Mouse (Mus musculus) heart, embryonic 15.5 days (tissue): Measurements from ENCODE around the gene Gm10720. TPM values are rescaled to one million over a fixed set of nuclear protein-coding genes. Genes with fewer than 3 reads are reported as not detected.
"Not testable (repeated sequence)": the region's sequence is repeated elsewhere in the genome, so short reads cannot be mapped to it uniquely, and the experiment has no call there.

ENCODE experiments used
- ATAC-seq: fragments of 200-750 bp; cut with Nextera tagmentation; replicated peaks from 2 replicates; pipeline ENCODE4 v1.8.0; 2017; ENCODE audit warnings: low read depth, moderate TSS enrichment; ENCODE audit not compliant: insufficient number of reproducible peaks, insufficient read depth, low FRiP score
- H3K27ac ChIP-seq: fragments of 300-500 bp; sonication (generic); 2 replicates; pipeline ENCODE4 v1.5.1; 2015; ENCODE audit warnings: mild to moderate bottlenecking, inconsistent platforms
- H3K27me3 ChIP-seq: fragments of 300-500 bp; sonication (generic); 2 replicates; pipeline ENCODE4 v1.6.1; 2015; ENCODE audit warnings: inconsistent platforms
- H3K36me3 ChIP-seq: fragments of 300-500 bp; sonication (generic); 2 replicates; pipeline ENCODE4 v1.6.1; 2015; ENCODE audit warnings: mild to moderate bottlenecking, inconsistent platforms
- H3K4me1 ChIP-seq: fragments of 300-500 bp; sonication (generic); replicated peaks from 2 replicates; pipeline ENCODE4 v1.6.1; 2015; ENCODE audit warnings: inconsistent platforms
- H3K4me2 ChIP-seq: fragments of 300-500 bp; sonication (generic); 2 replicates; pipeline ENCODE4 v1.6.1; 2015; ENCODE audit warnings: inconsistent platforms, mild to moderate bottlenecking, moderate library complexity
- H3K4me3 ChIP-seq: fragments of 300-500 bp; sonication (generic); 2 replicates; pipeline ENCODE4 v1.5.1; 2015; ENCODE audit warnings: mild to moderate bottlenecking, inconsistent platforms
- H3K9ac ChIP-seq: fragments of 300-500 bp; sonication (generic); 2 replicates; pipeline ENCODE4 v1.6.1; 2015; ENCODE audit warnings: mild to moderate bottlenecking, inconsistent platforms
- H3K9me3 ChIP-seq: fragments of 300-500 bp; sonication (generic); replicated peaks from 2 replicates; pipeline ENCODE4 v1.6.1; 2016; ENCODE audit warnings: inconsistent platforms
- WGBS: fragments of 180-500 bp; shearing (Covaris S2); methylation state at CpG from one replicate; pipeline ENCODE4 v1.1.7; 2015; ENCODE audit warnings: mixed read lengths; 5-methylcytosine and 5-hydroxymethylcytosine counted together
- polyA plus RNA-seq: library from polyadenylated mRNA; unstranded; fragments of >200 nt; fragmentation: Nextera tagmentation; extraction: Ambion mirVana; gene quantifications from 2 replicates; pipeline ENCODE4 v1.2.1, GENCODE M21; 2015

Gene Gm10720
- polyA plus RNA-seq, 1 experiment from 2014 or later: not detected

DNA sequence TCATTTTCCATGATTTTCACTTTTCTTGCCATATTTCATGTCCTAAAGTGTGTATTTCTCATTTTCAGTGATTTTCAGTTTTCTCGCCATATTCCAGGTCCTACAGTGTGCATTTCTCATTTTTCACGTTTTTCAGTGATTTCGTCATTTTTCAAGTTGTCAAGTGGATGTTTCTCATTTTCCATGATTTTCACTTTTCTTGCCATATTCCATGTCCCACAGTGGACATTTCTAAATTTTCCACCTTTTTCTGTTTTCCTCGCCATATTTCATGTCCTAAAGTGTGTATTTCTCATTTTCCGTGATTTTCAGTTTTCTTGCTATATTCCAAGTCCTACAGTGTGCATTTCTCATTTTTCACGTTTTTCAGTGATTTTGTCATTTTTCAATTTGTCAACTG lies 442 bp downstream of the Gm10720 start:
- H3K27ac ChIP-seq, H3K9me3 ChIP-seq, H3K9ac ChIP-seq, H3K36me3 ChIP-seq, H3K27me3 ChIP-seq, H3K4me3 ChIP-seq, ATAC-seq, H3K4me1 ChIP-seq, H3K4me2 ChIP-seq: not testable (repeated sequence)
- 71% methylated on average over 6 of the region's 6 CpGs for WGBS

DNA sequence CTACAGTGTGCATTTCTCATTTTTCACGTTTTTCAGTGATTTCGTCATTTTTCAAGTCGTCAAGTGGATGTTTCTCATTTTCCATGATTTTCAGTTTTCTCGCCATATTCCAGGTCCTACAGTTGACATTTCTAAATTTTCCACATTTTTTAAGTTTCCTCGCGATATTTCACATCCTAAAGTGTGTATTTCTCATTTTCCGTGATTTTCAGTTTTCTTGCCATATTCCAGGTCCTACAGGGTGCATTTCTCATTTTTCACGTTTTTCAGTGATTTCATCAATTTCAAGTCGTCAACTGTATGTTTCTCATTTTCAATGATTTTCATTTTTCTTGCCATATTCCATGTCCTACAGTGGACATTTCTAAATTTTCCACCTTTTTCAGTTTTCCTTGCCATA lies 1.7 kb downstream of the Gm10720 start, which contains the start of gene Gm10719:
Gene Gm10719, plus strand, starts transcription at position 301 of the 400 bp plus-strand sequence.
- not testable (repeated sequence) for H3K36me3 ChIP-seq, H3K27me3 ChIP-seq, H3K9ac ChIP-seq, H3K9me3 ChIP-seq, ATAC-seq, H3K4me2 ChIP-seq, H3K27ac ChIP-seq, H3K4me1 ChIP-seq, H3K4me3 ChIP-seq
- 47% methylated on average over 2 of the region's 9 CpGs for WGBS

DNA sequence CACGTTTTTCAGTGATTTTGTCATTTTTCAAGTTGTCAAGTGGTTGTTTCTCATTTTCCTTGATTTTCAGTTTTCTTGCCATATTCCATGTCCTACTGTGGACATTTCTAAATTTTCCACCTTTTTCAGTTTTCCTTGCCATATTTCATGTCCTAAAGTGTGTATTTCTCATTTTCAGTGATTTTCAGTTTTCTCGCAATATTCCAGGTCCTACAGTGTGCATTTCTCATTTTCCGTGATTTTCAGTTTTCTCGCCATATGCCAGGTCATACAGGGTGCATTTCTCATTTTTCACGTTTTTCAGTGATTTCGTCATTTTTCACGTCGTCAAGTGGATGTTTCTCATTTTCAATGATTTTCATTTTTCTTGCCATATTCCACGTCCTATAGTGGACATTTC lies 3.5 kb downstream of the Gm10720 start:
- H3K36me3 ChIP-seq, ATAC-seq, H3K4me3 ChIP-seq, H3K4me1 ChIP-seq, H3K4me2 ChIP-seq, H3K9me3 ChIP-seq, H3K27ac ChIP-seq, H3K27me3 ChIP-seq, H3K9ac ChIP-seq: not testable (repeated sequence)
- WGBS: 57% methylated on average over 9 of the region's 9 CpGs

DNA sequence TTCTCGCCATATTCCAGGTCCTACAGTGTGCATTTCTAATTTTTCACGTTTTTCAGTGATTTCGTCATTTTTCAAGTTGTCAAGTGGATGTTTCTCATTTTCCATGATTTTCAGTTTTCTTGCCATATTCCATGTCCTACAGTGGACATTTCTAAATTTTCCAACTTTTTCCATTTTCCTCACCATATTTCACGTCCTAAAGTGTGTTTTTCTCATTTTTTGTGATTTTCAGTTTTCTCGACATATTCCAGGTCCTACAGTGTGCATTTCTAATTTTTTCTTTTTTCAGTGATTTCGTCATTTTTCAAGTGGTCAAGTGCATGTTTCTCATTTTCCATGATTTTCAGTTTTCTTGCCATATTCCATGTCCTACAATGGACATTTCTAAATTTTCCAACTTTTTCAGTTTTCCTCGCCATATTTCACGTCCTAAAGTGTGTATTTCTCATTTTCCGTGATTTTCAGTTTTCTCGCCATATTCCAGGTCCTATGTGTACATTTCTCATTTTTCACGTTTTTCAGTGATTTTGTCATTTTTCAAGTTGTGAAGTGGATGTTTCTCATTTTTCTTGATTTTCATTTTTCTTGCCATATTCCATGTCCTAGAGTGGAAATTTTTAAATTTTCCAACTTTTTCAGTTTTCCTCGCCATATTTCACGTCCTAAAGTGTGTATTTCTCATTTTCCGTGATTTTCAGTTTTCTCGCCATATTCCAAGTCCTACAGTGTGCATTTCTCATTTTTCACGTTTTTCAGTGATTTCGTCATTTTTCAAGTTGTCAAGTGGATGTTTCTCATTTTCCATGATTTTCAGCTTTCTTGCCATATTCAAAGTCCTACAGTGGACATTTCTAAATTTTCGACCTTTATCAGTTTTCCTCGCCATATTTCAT lies 4.6 kb downstream of the Gm10720 start:
- ATAC-seq: peak; percentile 54
- not testable (repeated sequence) for H3K9me3 ChIP-seq

DNA sequence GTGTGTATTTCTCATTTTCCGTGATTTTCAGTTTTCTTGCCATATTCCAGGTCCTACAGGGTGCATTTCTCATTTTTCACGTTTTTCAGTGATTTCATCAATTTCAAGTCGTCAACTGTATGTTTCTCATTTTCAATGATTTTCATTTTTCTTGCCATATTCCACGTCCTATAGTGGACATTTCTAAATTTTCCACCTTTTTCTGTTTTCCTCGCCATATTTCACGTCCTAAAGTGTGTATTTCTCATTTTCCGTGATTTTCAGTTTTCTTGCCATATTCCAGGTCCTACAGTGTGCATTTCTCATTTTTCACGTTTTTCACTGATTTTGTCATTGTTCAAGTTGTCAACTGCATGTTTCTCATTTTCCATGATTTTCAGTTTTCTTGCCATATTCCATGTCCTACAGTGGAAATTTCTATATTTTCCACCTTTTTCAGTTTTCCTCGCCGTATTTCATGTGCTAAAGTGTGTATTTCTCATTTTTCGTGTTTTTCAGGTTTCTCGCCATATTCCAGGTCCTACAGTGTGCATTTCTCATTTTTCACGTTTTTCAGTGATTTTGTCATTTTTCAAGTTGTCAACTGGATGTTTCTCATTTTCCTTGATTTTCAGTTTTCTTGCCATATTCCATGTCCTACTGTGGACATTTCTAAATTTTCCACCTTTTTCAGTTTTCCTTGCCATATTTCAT lies 7.0 kb downstream of the Gm10720 start:
- not testable (repeated sequence) for ATAC-seq, H3K27ac ChIP-seq, H3K27me3 ChIP-seq, H3K9me3 ChIP-seq, H3K9ac ChIP-seq, H3K4me1 ChIP-seq, H3K4me2 ChIP-seq, H3K4me3 ChIP-seq, H3K36me3 ChIP-seq
- WGBS: 72% methylated on average over 12 of the region's 13 CpGs

More for the DNA sequence above, 4.6 kb downstream of the Gm10720 start:
- H3K4me2 ChIP-seq, H3K4me3 ChIP-seq, H3K9ac ChIP-seq, H3K27me3 ChIP-seq, H3K36me3 ChIP-seq, H3K4me1 ChIP-seq, H3K27ac ChIP-seq: not testable (repeated sequence)
- WGBS: 69% methylated on average over 17 of the region's 19 CpGs

DNA sequence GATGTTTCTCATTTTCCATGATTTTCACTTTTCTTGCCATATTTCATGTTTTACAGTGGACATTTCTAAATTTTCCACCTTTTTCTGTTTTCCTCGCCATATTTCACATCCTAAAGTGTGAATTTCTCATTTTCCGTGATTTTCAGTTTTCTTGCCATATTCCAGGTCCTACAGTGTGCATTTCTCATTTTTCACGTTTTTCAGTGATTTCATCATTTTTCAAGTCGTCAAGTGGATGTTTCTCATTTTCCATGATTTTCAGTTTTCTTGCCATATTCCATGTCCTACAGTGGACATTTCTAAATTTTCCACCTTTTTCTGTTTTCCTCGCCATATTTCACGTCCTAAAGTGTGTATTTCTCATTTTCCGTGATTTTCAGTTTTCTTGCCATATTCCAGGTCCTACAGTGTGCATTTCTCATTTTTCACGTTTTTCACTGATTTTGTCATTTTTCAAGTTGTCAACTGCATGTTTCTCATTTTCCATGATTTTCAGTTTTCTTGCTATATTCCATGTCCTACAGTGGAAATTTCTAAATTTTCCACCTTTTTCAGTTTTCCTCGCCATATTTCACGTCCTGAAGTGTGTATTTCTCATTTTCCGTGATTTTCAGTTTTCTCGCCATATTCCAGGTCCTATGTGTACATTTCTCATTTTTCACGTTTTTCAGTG lies 8.0 kb downstream of the Gm10720 start, which contains the start of gene Gm10718:
Gene Gm10718, plus strand, starts transcription at position 236 of the 673 bp plus-strand sequence.
- not testable (repeated sequence) for ATAC-seq, H3K27me3 ChIP-seq, H3K4me1 ChIP-seq, H3K4me2 ChIP-seq, H3K36me3 ChIP-seq, H3K9me3 ChIP-seq, H3K4me3 ChIP-seq, H3K27ac ChIP-seq, H3K9ac ChIP-seq
- 69% methylated on average over 12 of the region's 13 CpGs for WGBS

DNA sequence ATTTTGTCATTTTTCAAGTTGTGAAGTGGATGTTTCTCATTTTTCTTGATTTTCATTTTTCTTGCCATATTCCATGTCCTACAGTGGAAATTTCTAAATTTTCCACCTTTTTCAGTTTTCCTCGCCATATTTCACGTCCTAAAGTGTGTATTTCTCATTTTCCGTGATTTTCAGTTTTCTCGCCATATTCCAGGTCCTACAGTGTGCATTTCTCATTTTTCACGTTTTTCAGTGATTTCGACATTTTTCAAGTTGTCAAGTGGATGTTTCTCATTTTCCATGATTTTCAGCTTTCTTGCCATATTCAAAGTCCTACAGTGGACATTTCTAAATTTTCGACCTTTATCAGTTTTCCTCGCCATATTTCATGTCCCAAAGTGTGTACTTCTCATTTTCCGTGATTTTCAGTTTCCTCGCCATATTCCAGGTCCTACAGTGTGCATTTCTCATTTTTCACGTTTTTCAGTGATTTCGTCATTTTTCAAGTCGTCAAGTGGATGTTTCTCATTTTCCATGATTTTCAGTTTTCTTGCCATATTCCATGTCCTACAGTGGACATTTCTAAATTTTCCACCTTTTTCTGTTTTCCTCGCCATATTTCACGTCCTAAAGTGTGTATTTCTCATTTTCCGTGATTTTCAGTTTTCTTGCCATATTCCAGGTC lies 8.7 kb downstream of the Gm10720 start:
- H3K4me1 ChIP-seq, H3K9ac ChIP-seq, H3K27ac ChIP-seq, H3K36me3 ChIP-seq, ATAC-seq, H3K9me3 ChIP-seq, H3K27me3 ChIP-seq, H3K4me2 ChIP-seq, H3K4me3 ChIP-seq: not testable (repeated sequence)
- WGBS: 72% methylated on average over 16 of the region's 16 CpGs

DNA sequence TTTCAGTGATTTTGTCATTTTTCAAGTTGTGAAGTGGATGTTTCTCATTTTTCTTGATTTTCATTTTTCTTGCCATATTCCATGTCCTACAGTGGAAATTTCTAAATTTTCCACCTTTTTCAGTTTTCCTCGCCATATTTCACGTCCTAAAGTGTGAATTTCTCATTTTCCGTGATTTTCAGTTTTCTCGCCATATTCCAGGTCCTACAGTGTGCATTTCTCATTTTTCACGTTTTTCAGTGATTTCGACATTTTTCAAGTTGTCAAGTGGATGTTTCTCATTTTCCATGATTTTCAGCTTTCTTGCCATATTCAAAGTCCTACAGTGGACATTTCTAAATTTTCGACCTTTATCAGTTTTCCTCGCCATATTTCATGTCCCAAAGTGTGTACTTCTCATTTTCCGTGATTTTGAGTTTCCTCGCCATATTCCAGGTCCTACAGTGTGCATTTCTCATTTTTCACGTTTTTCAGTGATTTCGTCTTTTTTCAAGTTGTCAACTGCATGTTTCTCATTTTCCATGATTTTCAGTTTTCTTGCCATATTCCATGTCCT lies 9.5 kb downstream of the Gm10720 start, which contains the start of gene Gm10717:
Gene Gm10717, plus strand, starts transcription at position 506 of the 556 bp plus-strand sequence.
- not testable (repeated sequence) for H3K4me3 ChIP-seq, H3K4me2 ChIP-seq, ATAC-seq, H3K4me1 ChIP-seq, H3K36me3 ChIP-seq, H3K27me3 ChIP-seq, H3K9me3 ChIP-seq, H3K9ac ChIP-seq, H3K27ac ChIP-seq
- WGBS: 67% methylated on average over 12 of the region's 12 CpGs

DNA sequence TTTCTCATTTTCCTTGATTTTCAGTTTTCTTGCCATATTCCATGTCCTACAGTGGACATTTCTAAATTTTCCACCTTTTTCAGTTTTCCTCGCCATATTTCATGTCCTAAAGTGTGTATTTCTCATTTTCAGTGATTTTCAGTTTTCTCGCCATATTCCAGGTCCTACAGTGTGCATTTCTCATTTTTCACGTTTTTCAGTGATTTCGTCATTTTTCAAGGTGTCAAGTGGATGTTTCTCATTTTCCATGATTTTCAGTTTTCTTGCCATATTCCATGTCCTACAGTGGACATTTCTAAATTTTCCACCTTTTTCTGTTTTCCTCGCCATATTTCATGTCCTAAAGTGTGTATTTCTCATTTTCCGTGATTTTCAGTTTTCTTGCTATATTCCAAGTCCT lies 10.2 kb downstream of the Gm10720 start:
- H3K4me3 ChIP-seq, H3K9me3 ChIP-seq, H3K27me3 ChIP-seq, H3K36me3 ChIP-seq, H3K27ac ChIP-seq, ATAC-seq, H3K9ac ChIP-seq, H3K4me2 ChIP-seq, H3K4me1 ChIP-seq: not testable (repeated sequence)
- WGBS: 64% methylated on average over 6 of the region's 6 CpGs

DNA sequence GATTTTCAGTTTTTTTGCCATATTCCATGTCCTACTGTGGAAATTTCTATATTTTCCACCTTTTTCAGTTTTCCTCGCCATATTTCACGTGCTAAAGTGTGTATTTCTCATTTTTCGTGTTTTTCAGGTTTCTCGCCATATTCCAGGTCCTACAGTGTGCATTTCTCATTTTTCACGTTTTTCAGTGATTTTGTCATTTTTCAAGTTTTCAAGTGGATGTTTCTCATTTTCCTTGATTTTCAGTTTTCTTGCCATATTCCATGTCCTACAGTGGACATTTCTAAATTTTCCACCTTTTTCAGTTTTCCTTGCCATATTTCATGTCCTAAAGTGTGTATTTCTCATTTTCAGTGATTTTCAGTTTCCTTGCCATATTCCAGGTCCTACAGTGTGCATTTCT lies 10.7 kb downstream of the Gm10720 start:
- not testable (repeated sequence) for H3K9ac ChIP-seq, H3K27me3 ChIP-seq, H3K27ac ChIP-seq, H3K4me2 ChIP-seq, H3K36me3 ChIP-seq, H3K4me1 ChIP-seq, ATAC-seq, H3K9me3 ChIP-seq, H3K4me3 ChIP-seq
- 69% methylated on average over 5 of the region's 5 CpGs for WGBS

DNA sequence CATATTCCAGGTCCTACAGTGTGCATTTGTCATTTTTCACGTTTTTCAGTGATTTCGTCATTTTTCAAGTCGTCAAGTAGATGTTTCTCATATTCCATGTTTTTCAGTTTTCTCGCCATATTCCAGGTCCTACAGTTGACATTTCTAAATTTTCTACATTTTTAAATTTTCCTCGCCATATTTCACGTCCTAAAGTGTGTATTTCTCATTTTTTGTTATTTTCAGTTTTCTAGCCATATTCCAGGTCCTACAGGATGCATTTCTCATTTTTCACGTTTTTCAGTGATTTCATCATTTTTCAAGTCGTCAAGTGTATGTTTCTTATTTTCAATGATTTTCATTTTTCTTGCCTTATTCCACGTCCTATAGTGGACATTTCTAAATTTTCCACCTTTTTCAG lies 11.3 kb downstream of the Gm10720 start:
- not testable (repeated sequence) for H3K36me3 ChIP-seq, H3K27me3 ChIP-seq, H3K9ac ChIP-seq, H3K9me3 ChIP-seq, H3K27ac ChIP-seq, H3K4me2 ChIP-seq, ATAC-seq, H3K4me1 ChIP-seq, H3K4me3 ChIP-seq
- WGBS: 62% methylated on average over 9 of the region's 9 CpGs
